Mouse (Mus musculus) common myeloid progenitor, adult 5-6 weeks (primary cell): ENCODE results near the gene Atxn7l3. TPM values are rescaled to one million over a fixed set of nuclear protein-coding genes. Genes with fewer than 3 reads are reported as not detected.
"Not testable (repeated sequence)": the region's sequence is repeated elsewhere in the genome, so short reads cannot be mapped to it uniquely, and the experiment has no call there.

Experiments
- ATAC-seq: replicated peaks from 2 replicates; pipeline ENCODE4 v1.8.0; 2016; ENCODE audit warnings: low read depth, mild to moderate bottlenecking, moderate TSS enrichment, inconsistent platforms; ENCODE audit not compliant: poor library complexity, severe bottlenecking
- total RNA-seq: library from RNA; stranded (forward); fragments of 200-1000, 187-1606 nt; gene quantifications from 2 replicates; pipeline ENCODE4 v1.2.3, GENCODE M21; 2017

Atxn7l3 gene
- total RNA-seq, 1 experiment from 2014 or later, result 30.4 TPM

- ATAC-seq, result peak; percentile 2; the same call in 1 of the 2 replicates
Measured at GRCm38 (mm10) chr11:102297577-102298556, 1.4 kb upstream of the Atxn7l3 start.

GRCm38 (mm10) chr11:102295598-102296471 is 596 bp downstream of the Atxn7l3 start:
- ATAC-seq, result no peak

- ATAC-seq, result peak; percentile 29
Measured at GRCm38 (mm10) chr11:102294887-102295597, 1.4 kb downstream of the Atxn7l3 start.

GRCm38 (mm10) chr11:102294416-102294815 is 2.0 kb downstream of the Atxn7l3 start:
- ATAC-seq, result no peak

GRCm38 (mm10) chr11:102293971-102294370 is 2.5 kb downstream of the Atxn7l3 start:
- ATAC-seq, result no peak

GRCm38 (mm10) chr11:102291051-102291535 is 5.3 kb downstream of the Atxn7l3 start:
- ATAC-seq, result no peak

GRCm38 (mm10) chr11:102290141-102290540 is 6.3 kb downstream of the Atxn7l3 start:
- ATAC-seq, result no peak

- no peak for ATAC-seq
Measured at GRCm38 (mm10) chr11:102289511-102290100, 6.8 kb downstream of the Atxn7l3 start.

GRCm38 (mm10) chr11:102288913-102289312 is 7.5 kb downstream of the Atxn7l3 start:
- no peak for ATAC-seq

- no peak for ATAC-seq
Measured at GRCm38 (mm10) chr11:102288027-102288804, 8.2 kb downstream of the Atxn7l3 start.

GRCm38 (mm10) chr11:102287485-102287884 is 8.9 kb downstream of the Atxn7l3 start:
- no peak for ATAC-seq

GRCm38 (mm10) chr11:102285095-102285834 is 11.2 kb downstream of the Atxn7l3 start:
- peak; percentile 60 for ATAC-seq

- peak; percentile 84 for ATAC-seq
Measured at GRCm38 (mm10) chr11:102284501-102285094, 11.8 kb downstream of the Atxn7l3 start, which contains the start of gene Tmub2. Gene Tmub2 (plus strand): TSS chr11:102284931.

GRCm38 (mm10) chr11:102283922-102284321 is 12.5 kb downstream of the Atxn7l3 start:
- ATAC-seq, result no peak

- ATAC-seq, result not testable (repeated sequence)
Measured at GRCm38 (mm10) chr11:102280267-102280666, 16.2 kb downstream of the Atxn7l3 start.

- ATAC-seq, result no peak
Measured at GRCm38 (mm10) chr11:102279595-102279994, 16.8 kb downstream of the Atxn7l3 start.

- ATAC-seq, result no peak
Measured at GRCm38 (mm10) chr11:102277754-102278153, 18.7 kb downstream of the Atxn7l3 start.
